Mouse (Mus musculus) ES-E14 (cell line): ENCODE measurements around the gene Snrpa. TPM values are rescaled to one million over a fixed set of nuclear protein-coding genes. Genes with fewer than 3 reads are reported as not detected.
A peak's percentile ranks its signal among the peaks of the same experiment; 100 is the strongest.

ENCODE experiments used
- DNase-seq: peaks from one replicate; pipeline ENCODE4 v3.0.0-alpha.2; 2013; ENCODE audit warnings: low read depth, low spot score
- H3K27ac ChIP-seq: 2 replicates; pipeline ENCODE4 v1.5.1; 2012; ENCODE audit warnings: low read depth, mild to moderate bottlenecking, low read length, moderate library complexity, mixed read lengths; ENCODE audit not compliant: poor library complexity, insufficient read depth, severe bottlenecking
- H3K36me3 ChIP-seq: 2 replicates; pipeline ENCODE4 v1.6.1; 2012; ENCODE audit warnings: mild to moderate bottlenecking, low read length, moderate library complexity, mixed read lengths; ENCODE audit not compliant: control insufficient read depth, poor library complexity, insufficient read depth, severe bottlenecking
- H3K4me1 ChIP-seq, 2 experiments: fragments of 150-350 bp in 1 of 2; sonication (generic) in 1 of 2; 2 replicates each; pipeline ENCODE4 v1.6.1; 2012; ENCODE audit warnings: low read length in 2 of 2, mild to moderate bottlenecking in 1 of 2, mixed read lengths in 1 of 2; ENCODE audit not compliant: control insufficient read depth in 2 of 2, insufficient read depth in 2 of 2, poor library complexity in 1 of 2
- H3K4me3 ChIP-seq, 2 experiments: fragments of 150-350 bp in 1 of 2; sonication (generic) in 1 of 2; 2 replicates each; pipeline ENCODE4 v1.5.1; 2012; ENCODE audit warnings: low read length in 2 of 2, low read depth in 1 of 2, mild to moderate bottlenecking in 1 of 2, mixed read lengths in 1 of 2; ENCODE audit not compliant: insufficient read depth in 1 of 2, poor library complexity in 1 of 2, severe bottlenecking in 1 of 2
- H3K9ac ChIP-seq: 2 replicates; pipeline ENCODE4 v1.6.1; 2012; ENCODE audit warnings: low read depth, mild to moderate bottlenecking, low read length, mixed read lengths; ENCODE audit not compliant: poor library complexity, insufficient read depth, severe bottlenecking
- H3K9me3 ChIP-seq: fragments of 150-350 bp; sonication (generic); 2 replicates; pipeline ENCODE4 v1.6.1; 2012; ENCODE audit warnings: low read depth, mild to moderate bottlenecking, low read length; ENCODE audit not compliant: control insufficient read depth, insufficient read depth
- CHD2 ChIP-seq: IDR thresholded peaks from 2 replicates; pipeline ENCODE4 v1.6.1; 2014; ENCODE audit warnings: mild to moderate bottlenecking, low read depth, low read length, inconsistent platforms
- HCFC1 ChIP-seq: IDR thresholded peaks from 2 replicates; pipeline ENCODE4 v1.6.1; 2012; ENCODE audit warnings: low read length, inconsistent platforms, borderline replicate concordance; ENCODE audit not compliant: insufficient read depth
- MAFK ChIP-seq: IDR thresholded peaks from 2 replicates; pipeline ENCODE4 v1.6.1; 2014; ENCODE audit warnings: mild to moderate bottlenecking, low read depth, low read length, inconsistent platforms; ENCODE audit not compliant: insufficient read depth
- ZC3H11A ChIP-seq: IDR thresholded peaks from 2 replicates; pipeline ENCODE4 v1.6.1; 2012; ENCODE audit warnings: low read depth, mild to moderate bottlenecking, inconsistent platforms, low read length, borderline replicate concordance
- ZNF384 ChIP-seq: IDR thresholded peaks from 2 replicates; pipeline ENCODE4 v1.6.1; 2012; ENCODE audit warnings: low read depth, low read length, inconsistent platforms
- in situ Hi-C, 2 experiments: fragments of 600-800 bp; cut with MboI; formaldehyde crosslinking; loops; one replicate each; pipeline ENCODE4 v1.15.1; 2025; ENCODE audit warnings: low sequenced_read_pairs in 2 of 2, inconsistent platforms in 1 of 2; ENCODE audit not compliant: unreplicated experiment in 2 of 2
- total RNA-seq: library from RNA; depleted of rRNA; stranded (reverse); fragments of 300-350 nt; gene quantifications from 2 replicates; pipeline ENCODE4 v1.2.3, GENCODE M21; 2012

The Snrpa gene
- total RNA-seq, 1 experiment, result 129 TPM

DNA sequence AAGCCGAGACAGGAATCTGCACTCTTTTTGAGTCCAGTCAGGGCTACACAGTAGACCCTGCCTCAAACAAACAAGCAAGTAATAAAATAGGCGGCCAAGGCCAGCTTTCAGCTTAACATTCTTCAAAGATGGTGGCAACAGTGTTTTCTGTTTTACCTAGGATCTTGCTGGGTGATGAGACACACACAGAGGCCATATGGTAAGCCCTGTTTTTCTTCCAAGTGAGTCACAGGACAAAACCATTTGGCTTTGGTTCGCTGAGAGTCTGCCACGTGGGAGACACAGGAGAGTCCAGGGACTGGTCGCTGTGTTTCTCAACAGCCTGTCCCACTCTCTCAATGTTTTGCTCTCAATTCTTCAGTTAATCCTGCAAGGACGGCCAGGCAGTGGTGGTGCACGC, 22.5 kb upstream of the Snrpa start:
- H3K27ac ChIP-seq, result no peak overlapping the region
- TF ChIP-seq ZNF384 (no peak), MAFK (no peak), HCFC1 (no peak), ZC3H11A (no peak), CHD2 (no peak)
- no peak overlapping the region for H3K4me3 ChIP-seq
- H3K9me3 ChIP-seq, result no peaks in the 10 kb centered on the region
- H3K4me1 ChIP-seq, result peaks cover 3 to 13% of the 10 kb centered on the region in 2 experiments; a peak in 2 of 4 replicates
- no peak for DNase-seq
- H3K9ac ChIP-seq, result no peak overlapping the region
- H3K36me3 ChIP-seq, result peaks cover 13% of the 10 kb centered on the region; the same call in 1 of the 2 replicates
- in situ Hi-C loops, result no loop called here

DNA sequence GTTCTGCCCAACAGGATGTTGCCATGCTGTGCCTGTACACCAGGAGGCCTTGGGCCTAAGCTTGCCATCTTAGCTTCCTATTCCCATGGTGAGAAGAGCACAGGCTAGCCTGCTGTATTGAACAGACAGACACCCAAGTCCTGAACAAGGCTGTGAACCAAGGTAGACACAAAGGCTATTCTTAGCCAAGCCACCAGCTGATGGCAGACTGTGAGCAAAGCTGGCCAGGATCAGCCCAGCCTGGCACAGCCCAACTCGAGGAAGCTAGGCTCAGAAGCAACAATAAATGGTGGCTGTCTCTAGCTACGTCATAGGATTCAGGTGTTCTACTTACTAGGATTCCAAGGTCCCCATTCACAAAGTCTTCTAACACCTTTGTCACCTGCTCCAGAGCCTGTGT, 16.6 kb upstream of the Snrpa start:
- Histone ChIP-seq H3K4me1 (no peaks in the 10 kb centered on the region), H3K9me3 (no peaks in the 10 kb centered on the region), H3K27ac (no peak overlapping the region), H3K36me3 (peaks cover 27% of the 10 kb centered on the region), H3K4me3 (no peak overlapping the region), H3K9ac (no peak overlapping the region)
- in situ Hi-C loops, result no loop called here
- no peak for TF ChIP-seq ZC3H11A
- no peak for DNase-seq

DNA sequence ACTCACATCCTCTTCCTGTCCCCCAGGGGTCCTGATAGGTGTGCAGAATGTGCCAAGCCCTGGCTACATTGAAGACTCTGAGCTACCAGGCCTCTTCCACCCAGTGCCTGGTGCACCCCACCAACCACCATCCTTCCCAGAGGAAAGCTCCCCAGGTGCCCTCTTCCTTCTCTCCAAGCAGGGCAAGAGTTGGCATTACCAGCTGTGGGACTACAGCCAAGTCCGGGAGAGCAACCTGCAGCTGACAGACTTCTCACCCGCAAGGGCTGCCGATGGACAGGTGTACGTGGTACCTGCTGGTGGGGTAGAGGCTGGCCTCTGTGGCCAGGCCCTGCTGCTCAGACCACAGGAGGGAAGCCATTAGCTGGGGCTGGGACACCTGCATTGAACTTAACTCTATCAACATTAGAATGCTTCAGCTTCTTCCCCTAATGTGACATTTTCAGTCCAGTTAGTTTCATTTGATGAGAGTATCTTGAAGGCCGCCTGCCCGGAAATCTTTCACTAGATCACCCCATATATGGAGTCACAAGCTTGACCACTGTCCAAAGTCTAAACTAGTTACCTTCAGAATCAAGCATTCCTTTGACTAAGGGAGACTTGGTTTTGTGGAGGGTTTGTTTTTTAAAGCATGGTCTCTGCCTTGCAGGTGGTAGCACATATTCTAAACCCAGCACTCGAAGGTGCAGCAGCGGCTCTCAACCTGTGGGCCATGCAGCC, 7.8 kb upstream of the Snrpa start:
- H3K9ac ChIP-seq, result no peak overlapping the region
- in situ Hi-C loops, result no loop called here
- peaks cover 42% of the 10 kb centered on the region for H3K36me3 ChIP-seq
- no peak for DNase-seq
- H3K9me3 ChIP-seq, result no peaks in the 10 kb centered on the region
- no peak overlapping the region for H3K4me3 ChIP-seq
- no peak overlapping the region for H3K27ac ChIP-seq
- TF ChIP-seq ZC3H11A (no peak), CHD2 (no peak), MAFK (no peak), ZNF384 (no peak), HCFC1 (no peak)
- H3K4me1 ChIP-seq, result peaks cover 2 to 5% of the 10 kb centered on the region in 2 experiments; a peak in 2 of 4 replicates

DNA sequence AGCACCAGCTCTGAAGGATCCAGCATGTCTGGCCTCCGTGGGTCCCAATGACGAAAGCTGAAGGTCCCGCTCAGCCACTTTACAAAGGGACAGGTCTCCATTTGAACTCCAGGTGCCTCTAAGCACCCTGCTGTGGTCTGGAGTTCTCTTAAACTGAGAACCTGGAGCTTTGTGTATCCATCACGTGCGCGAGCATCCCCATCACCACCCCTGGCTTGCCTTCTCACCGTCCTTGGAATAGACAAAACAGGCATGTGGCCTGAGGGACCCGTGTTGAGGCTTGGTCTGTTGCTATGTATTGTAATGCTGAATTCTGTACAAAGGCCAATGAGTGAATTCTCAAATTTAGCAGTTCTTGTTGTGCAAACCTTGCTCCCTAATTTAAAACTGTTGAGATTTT, 2.7 kb upstream of the Snrpa start:
- Histone ChIP-seq H3K9me3 (no peaks in the 10 kb centered on the region), H3K9ac (peak overlapping the region; percentile 26; the same call in 1 of the 2 replicates), H3K36me3 (peaks cover 33% of the 10 kb centered on the region), H3K27ac (peak overlapping the region; percentile 36; the same call in 1 of the 2 replicates), H3K4me1 (peaks cover 5 to 15% of the 10 kb centered on the region in 2 experiments), H3K4me3 (no peak overlapping the region)
- in situ Hi-C loops, result no loop called here
- no peak for TF ChIP-seq ZNF384
- no peak for TF ChIP-seq HCFC1
- no peak for TF ChIP-seq CHD2
- no peak for TF ChIP-seq MAFK
- TF ChIP-seq ZC3H11A, result no peak
- no peak for DNase-seq

DNA sequence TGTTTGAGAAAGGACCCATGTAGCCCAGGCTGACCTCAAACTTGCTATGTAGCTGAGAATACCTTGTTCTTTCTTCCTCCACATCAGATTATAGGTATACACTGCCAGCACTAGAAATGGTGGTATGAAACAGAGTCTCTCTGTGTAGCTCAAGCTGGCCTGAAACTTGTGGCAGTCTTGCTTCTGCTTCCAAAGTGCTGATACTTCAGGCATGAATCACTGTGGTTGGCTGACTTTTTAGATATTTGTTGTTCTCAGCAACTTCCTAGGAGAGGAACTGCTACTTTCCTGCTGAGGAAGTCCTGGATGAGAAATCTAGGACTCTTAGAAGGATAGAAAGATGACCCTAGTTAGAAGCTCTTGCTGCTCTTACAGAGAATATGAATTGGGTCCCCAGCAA, 2.3 kb upstream of the Snrpa start:
- in situ Hi-C loops, result no loop called here
- Histone ChIP-seq H3K27ac (peak overlapping the region; percentile 36; the same call in 1 of the 2 replicates), H3K4me1 (peaks cover 5 to 15% of the 10 kb centered on the region in 2 experiments), H3K36me3 (peaks cover 34% of the 10 kb centered on the region), H3K4me3 (no peak overlapping the region), H3K9ac (no peak overlapping the region), H3K9me3 (no peaks in the 10 kb centered on the region)
- DNase-seq, result no peak
- TF ChIP-seq CHD2 (no peak), MAFK (no peak), HCFC1 (no peak), ZC3H11A (no peak), ZNF384 (no peak)
